Mouse (Mus musculus): ENCODE measurements around the gene Mtus2.

- TF ChIP-seq CTCF (IDR thresholded peaks at IDR 0.05; ENCODE audit: low read depth, low read length) = no peak
- no peak for TF ChIP-seq POLR2A (IDR thresholded peaks at IDR 0.05; ENCODE audit: borderline replicate concordance, low read depth, low read length)
Observed at GRCm38 (mm10) chr5:148154727-148155126, 197.6 kb downstream of the Mtus2 start.

All from bone marrow macrophage, adult 2 months (primary cell).